Mouse (Mus musculus): Measurements from ENCODE around the gene Olfr1168.
"Not testable (repeated sequence)": the region's sequence is repeated elsewhere in the genome, so short reads cannot be mapped to it uniquely, and the experiment has no call there.

DNA sequence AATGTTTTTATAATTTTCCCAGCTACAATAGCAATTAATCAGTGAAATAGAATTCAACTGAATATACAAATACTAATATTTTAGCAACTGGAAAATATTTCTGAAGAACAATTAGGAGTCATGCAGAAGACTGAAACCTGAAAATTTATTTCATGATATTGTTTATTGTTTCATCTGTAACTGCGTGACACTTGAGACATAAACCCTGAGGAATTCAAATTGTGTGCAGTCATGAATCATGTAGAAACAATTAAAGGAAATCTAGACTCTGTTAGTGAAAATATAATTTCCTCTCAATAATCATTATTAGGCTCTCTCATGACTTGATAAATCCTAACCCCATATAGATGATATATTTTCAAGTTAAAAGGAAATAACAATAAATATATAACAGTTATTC lies 26.6 kb upstream of the Olfr1168 start, which contains the start of gene Olfr1167:
- TF ChIP-seq CTCF (IDR thresholded peaks at IDR 0.05; ENCODE audit: low read depth); EP300 (optimal IDR thresholded peaks at IDR 0.05): not testable (repeated sequence)
